Mouse (Mus musculus): ENCODE measurements around the gene Ubqln4. TPM values are rescaled to one million over a fixed set of nuclear protein-coding genes. Genes with fewer than 3 reads are reported as not detected.

Gene Ubqln4
- polyA plus RNA-seq, 1 experiment: 50.4 TPM

DNA sequence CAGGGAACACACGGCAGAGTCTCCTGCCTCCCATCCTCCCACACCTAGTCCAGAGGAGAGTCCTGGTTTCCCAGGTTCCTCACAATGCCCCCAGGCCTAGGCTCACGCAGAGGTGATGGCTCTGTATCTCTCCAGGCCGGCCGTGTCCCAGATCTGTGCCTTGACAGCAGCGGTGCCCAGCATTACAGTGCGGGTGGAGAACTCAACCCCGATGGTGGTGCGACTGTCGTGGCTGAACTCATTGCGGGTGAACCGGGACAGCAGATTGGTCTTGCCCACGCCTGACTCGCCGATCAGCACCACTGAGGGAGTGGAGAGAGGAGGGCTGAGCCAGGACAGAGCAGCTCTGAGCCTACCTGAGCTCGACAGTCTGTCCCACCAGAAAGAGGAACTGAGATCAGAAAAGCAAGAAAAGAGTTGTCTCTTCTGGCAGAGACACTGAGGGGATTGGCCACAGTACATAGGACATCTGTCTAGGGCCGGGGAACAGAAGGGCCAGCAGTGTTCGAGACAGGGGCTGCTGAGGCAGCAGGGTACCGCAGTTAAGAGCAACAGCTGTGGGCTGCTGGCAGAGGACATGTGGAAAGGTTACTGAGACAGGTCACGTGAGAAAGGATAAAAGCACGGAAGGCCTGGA, 8.5 kb upstream of the Ubqln4 start:
- Histone ChIP-seq H3K4me3 (ENCODE audit: insufficient read depth, low read length) (no peak overlapping the region), H3K4me1 (ENCODE audit: control insufficient read depth, insufficient read depth, low read length) (peaks cover 3% of the 10 kb centered on the region; the same call in 1 of the 2 replicates), H3K27ac (ENCODE audit: insufficient read depth, low read length) (no peak overlapping the region)
- no peak for TF ChIP-seq CTCF (IDR thresholded peaks at IDR 0.05; ENCODE audit: borderline replicate concordance, insufficient read depth, low read length)
- TF ChIP-seq POLR2A (IDR thresholded peaks at IDR 0.05; ENCODE audit: low read depth, low read length): no peak

DNA sequence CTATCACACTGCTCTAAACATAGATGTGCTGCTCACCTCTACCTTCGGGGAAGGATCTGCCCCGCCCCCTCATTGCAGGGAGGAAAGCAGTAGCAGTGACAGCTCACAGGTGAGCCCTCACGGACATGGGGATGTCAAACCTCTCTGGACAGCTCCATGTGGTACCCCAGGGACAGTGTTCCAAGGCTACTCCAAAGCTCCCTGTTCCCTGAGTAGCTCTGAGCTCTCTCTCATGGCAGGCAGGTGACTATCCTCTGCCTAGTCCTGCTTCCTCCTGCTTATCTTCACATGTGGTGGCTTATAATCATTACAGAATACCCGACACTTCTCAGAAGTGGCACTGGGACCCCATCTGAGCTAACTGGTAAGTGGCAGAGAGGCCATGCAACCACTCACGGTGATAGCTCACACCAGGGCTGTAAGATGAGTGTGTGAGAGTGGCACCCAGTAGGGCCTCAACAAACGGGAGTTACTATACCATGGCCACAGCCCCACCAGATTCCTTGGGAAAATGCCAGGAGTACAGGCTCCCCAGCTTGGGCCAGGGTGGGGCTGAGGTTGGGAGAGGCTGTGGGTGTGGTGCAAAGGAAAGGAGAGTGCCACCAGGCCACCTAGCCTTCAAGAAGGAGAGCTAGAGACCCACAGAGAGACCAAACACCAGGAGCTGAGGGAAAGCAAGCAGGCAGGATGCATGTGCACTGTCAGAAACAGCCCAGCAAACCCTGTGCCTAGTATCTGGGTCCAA, 6.7 kb upstream of the Ubqln4 start:
- no peak overlapping the region for H3K27ac ChIP-seq (ENCODE audit: insufficient read depth, low read length)
- TF ChIP-seq CTCF (IDR thresholded peaks at IDR 0.05; ENCODE audit: borderline replicate concordance, insufficient read depth, low read length) (no peak), POLR2A (IDR thresholded peaks at IDR 0.05; ENCODE audit: low read depth, low read length) (no peak)
- H3K4me3 ChIP-seq (ENCODE audit: insufficient read depth, low read length): no peak overlapping the region
- H3K4me1 ChIP-seq (ENCODE audit: control insufficient read depth, insufficient read depth, low read length): no peaks in the 10 kb centered on the region

DNA sequence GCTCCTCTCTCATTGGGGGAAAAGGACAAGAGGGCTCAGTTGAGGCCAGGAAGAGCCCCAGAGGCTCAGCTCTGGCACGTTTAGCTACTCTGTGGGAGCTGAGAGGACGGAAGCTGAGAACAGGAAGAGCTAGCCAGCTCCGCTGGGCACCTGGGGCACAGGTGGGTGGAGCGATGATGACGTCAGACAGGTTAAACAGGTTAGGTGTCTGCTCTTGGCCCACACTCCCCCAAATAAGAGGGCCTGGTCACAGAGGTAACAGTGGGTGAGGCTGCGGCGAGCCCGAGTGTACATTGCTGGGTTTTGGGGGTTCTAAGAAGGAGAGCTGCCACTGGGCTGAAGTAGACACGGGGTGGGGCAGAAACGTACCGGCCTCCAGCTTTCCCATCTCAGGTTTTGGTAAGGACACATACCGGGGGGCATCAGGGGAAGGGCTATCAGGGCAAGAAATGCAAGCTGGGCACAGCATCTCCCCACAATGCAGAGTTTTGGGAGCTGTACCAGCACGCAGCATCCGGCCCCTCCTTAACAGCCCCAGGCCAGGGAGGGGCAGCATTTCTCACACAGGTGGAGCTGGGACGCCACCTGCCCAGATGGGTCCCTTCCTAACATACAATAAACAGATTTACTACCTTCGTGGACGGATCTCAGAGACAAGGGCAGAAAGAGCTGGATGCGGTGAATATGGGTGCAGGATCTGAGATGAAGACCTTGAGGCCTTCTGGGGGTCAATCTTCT, 5.2 kb upstream of the Ubqln4 start, which contains the start of gene Rab25:
Rab25 (minus strand) TSS at position 121 of the 738 bp plus-strand sequence.
- Histone ChIP-seq H3K4me1 (ENCODE audit: control insufficient read depth, insufficient read depth, low read length) (no peaks in the 10 kb centered on the region), H3K27ac (ENCODE audit: insufficient read depth, low read length) (no peak within 1 kb of the TSS)

DNA sequence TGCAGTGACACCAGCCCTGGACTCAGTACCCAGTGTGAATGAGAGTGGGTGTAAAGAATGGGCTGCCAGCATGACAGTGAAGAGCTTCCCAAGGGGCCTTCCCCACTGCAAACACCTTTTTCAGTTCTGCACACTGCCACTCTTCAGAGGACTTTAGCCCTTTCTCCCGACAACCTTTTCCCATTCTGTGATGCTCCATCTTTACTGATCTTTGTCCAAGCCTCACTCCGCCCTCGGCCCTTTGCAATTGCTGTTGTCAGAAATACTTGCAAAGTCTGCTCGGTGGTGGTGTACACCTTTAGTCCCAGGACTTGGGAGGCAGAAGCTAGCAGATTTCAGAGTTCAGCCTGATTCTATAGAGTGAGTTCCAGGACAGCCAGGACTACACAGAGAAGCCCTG, 2.0 kb upstream of the Ubqln4 start:
- Histone ChIP-seq H3K4me3 (ENCODE audit: insufficient read depth, low read length) (peak overlapping the region; percentile 74), H3K4me1 (ENCODE audit: control insufficient read depth, insufficient read depth, low read length) (no peaks in the 10 kb centered on the region), H3K27ac (ENCODE audit: insufficient read depth, low read length) (no peak overlapping the region)
- TF ChIP-seq POLR2A (IDR thresholded peaks at IDR 0.05; ENCODE audit: low read depth, low read length): no peak
- TF ChIP-seq CTCF (IDR thresholded peaks at IDR 0.05; ENCODE audit: borderline replicate concordance, insufficient read depth, low read length): no peak

More for the DNA sequence above, 5.2 kb upstream of the Ubqln4 start, which contains the start of gene Rab25:
- H3K4me3 ChIP-seq (ENCODE audit: insufficient read depth, low read length): no peak within 1 kb of the TSS
- TF ChIP-seq POLR2A (IDR thresholded peaks at IDR 0.05; ENCODE audit: low read depth, low read length) (no peak), CTCF (IDR thresholded peaks at IDR 0.05; ENCODE audit: borderline replicate concordance, insufficient read depth, low read length) (no peak)

DNA sequence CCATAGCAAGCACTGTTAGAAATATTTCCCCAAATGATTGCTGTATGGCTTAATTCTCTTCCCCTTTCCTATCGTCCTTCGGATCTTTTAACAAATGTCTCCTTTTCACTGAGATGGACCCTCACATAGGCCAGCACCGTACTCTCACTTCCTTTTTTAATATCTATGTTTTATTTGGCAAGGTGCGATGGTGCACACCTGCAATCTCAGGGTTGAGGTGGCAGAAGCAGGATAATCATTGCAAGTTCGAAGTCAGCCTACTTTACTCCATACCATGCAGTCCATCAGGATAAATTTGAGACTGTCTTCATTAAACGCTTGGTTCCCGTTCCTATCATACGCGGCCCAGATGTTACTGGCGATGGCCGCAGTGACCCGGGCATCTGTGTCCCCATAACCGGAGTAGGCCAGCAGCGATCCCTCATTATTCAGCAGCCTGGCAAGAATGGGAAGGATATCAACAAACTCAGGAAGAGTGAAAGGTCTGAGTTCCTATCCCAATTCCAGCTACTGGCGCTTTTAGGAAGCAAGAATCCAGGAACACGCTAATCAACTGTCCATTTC, 1.4 kb upstream of the Ubqln4 start:
- no peaks in the 10 kb centered on the region for H3K4me1 ChIP-seq (ENCODE audit: control insufficient read depth, insufficient read depth, low read length)
- TF ChIP-seq CTCF (IDR thresholded peaks at IDR 0.05; ENCODE audit: borderline replicate concordance, insufficient read depth, low read length) (no peak), POLR2A (IDR thresholded peaks at IDR 0.05; ENCODE audit: low read depth, low read length) (no peak)
- H3K27ac ChIP-seq (ENCODE audit: insufficient read depth, low read length): peak overlapping the region; percentile 32; the same call in 1 of the 2 replicates
- H3K4me3 ChIP-seq (ENCODE audit: insufficient read depth, low read length): peak overlapping the region; percentile 74

DNA sequence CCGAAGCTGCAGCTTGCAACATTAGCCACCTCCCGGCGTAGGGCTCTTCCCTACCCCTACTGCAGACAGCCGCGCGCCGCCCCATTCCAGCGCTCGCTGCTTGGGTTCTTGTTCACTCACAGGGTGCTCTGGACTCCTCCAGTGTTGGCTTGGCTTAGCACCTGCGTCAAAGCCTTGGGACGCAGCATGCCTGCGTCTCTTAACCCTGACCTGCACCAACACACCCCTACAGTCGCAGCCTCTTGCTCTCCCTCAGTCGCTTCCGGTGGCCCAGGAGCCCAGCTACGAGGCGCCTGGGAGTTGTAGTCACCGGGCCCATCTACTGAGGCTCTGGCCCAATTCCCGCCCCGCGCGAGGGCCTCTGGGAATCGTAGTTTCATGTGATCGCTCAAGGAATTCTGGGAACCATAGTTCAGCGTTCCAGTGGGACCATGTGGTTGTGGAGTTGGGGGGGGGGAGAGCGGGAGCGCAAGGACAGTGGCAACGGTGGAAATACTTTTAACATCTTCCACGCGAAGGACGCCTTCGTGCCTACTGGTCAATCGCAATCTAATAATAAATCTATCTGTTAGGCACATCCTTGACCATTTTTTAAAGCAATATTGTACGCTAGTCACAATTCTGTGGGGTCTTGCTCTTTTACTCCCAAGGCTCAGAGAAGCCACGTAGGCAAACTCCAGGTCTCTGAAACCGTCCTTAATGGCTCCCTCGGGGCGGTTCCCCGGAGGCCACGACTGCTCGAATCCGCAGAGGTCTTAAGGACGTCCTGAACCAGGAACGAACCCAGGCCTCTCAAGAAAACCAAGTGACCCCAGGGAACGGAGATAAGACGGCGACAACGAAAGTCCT, 658 bp upstream of the Ubqln4 start, which contains the start of gene Lamtor2:
Lamtor2 (minus strand) TSS at position 399 of the 849 bp plus-strand sequence.
- peak within 1 kb of the TSS; percentile 97 for H3K27ac ChIP-seq (ENCODE audit: insufficient read depth, low read length)
- no peaks in the 10 kb centered on the region for H3K4me1 ChIP-seq (ENCODE audit: control insufficient read depth, insufficient read depth, low read length)
- TF ChIP-seq POLR2A (IDR thresholded peaks at IDR 0.05; ENCODE audit: low read depth, low read length) (peak; percentile 74), CTCF (IDR thresholded peaks at IDR 0.05; ENCODE audit: borderline replicate concordance, insufficient read depth, low read length) (no peak)
- peak within 1 kb of the TSS; percentile 85 for H3K4me3 ChIP-seq (ENCODE audit: insufficient read depth, low read length)

DNA sequence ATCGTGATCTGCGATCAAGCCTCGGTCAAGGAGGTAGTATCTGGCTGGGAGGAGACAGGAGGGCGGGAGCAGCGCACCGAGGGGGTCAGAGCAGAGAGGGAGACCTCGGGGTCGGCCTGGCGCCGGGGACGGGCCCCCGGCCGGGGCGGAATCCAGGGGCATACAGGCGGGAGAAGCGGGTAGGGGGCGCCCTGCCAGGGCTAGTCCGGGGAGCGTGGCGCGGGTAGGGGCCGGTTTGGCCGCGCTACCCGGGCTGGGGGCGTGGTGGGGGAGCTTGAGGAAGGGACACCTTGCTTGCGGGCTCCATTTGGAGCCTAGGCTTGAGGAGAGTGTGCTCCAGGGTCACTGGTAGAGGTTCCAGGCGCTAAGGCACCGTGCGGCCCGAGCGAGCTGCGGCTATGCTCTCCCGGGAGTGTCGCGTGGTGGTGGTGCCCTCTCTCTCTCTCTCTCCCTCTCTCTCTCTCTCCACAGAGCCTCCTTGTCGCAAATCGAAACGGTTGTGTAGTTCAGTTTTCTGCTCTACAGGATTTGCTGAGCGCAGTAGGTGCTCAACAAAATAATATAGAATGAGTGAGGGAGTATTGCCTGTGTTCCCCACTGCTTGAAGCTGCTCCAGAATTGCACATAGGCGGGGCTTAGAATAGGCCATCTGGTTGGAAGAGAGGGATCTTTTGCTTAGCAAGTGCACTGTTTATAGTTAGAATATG, 475 bp downstream of the Ubqln4 start:
- Histone ChIP-seq H3K4me3 (ENCODE audit: insufficient read depth, low read length) (peak overlapping the region; percentile 85), H3K27ac (ENCODE audit: insufficient read depth, low read length) (peak overlapping the region; percentile 69), H3K4me1 (ENCODE audit: control insufficient read depth, insufficient read depth, low read length) (no peaks in the 10 kb centered on the region)
- TF ChIP-seq POLR2A (IDR thresholded peaks at IDR 0.05; ENCODE audit: low read depth, low read length) (no peak), CTCF (IDR thresholded peaks at IDR 0.05; ENCODE audit: borderline replicate concordance, insufficient read depth, low read length) (no peak)

DNA sequence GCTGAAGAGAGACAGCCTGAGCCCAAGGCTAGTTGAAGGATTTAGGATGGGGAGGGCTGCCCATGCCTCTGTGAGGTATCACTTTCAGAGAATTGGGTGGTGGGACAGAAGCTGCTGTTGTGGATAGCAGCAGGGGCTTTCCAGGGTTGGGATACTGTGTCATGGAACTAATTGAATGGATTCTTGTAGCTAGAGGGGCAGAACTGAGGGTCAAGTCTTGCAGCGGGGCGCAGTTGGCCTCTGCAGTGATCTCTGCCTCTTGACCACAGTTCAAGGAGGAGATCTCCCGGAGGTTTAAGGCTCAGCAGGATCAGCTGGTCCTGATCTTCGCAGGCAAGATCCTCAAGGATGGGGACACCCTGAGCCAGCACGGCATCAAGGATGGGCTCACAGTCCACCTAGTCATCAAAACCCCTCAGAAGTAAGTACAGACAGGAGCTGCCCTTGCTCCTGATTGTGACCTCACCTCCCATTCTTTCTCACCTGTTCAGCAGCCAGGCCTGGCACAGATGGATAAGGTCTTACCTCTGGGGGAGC, 1.6 kb downstream of the Ubqln4 start:
- H3K4me1 ChIP-seq (ENCODE audit: control insufficient read depth, insufficient read depth, low read length): no peaks in the 10 kb centered on the region
- no peak overlapping the region for H3K27ac ChIP-seq (ENCODE audit: insufficient read depth, low read length)
- H3K4me3 ChIP-seq (ENCODE audit: insufficient read depth, low read length): no peak overlapping the region
- no peak for TF ChIP-seq CTCF (IDR thresholded peaks at IDR 0.05; ENCODE audit: borderline replicate concordance, insufficient read depth, low read length)
- TF ChIP-seq POLR2A (IDR thresholded peaks at IDR 0.05; ENCODE audit: low read depth, low read length): no peak
